Mouse (Mus musculus) ES-E14 (cell line): ENCODE results near the gene Gm44596.

Experiments used
- HCFC1 ChIP-seq: IDR thresholded peaks from 2 replicates; pipeline ENCODE4 v1.6.1; 2012; ENCODE audit warnings: low read length, inconsistent platforms, borderline replicate concordance; ENCODE audit not compliant: insufficient read depth
- ZNF384 ChIP-seq: IDR thresholded peaks from 2 replicates; pipeline ENCODE4 v1.6.1; 2012; ENCODE audit warnings: low read depth, low read length, inconsistent platforms

DNA sequence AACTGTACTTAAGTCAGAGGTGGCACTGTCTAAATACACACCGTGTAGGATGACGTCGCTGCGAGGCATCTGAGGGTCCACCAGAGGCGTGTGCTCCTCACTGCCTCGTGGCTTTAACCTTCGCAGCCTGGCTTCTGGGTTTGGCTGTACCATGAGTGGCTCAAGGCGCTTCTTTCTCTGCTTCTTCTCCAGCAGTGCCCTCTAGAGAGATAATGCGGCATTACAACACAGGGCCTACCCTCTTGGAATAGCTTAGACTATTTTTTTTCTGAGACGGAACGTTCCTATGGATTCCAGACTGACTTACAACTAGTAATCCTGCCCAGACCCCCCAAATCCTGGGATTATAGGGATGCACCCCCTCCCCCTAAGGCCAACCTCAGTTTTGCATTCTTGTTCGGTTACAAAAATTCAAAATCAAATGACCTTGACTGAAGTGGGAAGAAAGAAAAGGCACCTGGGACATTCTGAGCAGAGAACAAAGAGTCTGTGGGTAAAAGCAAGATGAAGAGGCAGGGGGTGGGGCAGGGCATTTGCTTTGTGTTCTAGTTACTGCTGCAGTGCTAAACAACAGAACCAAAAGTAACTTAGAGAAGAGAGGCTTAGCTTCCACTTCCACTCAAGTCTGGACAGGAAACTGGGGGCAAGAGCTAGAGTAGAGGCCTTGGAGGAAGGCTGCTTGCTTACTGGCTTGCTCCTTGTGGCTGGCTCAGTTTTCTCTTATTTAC is 40.7 kb upstream of the Gm44596 start:
- TF ChIP-seq HCFC1 (0 out of 2 replicates have a peak, but pooled peaks have one; percentile 22), ZNF384 (peak; percentile 74)
